Mouse (Mus musculus) heart, embryonic 14.5 days (tissue): Measurements from ENCODE around the gene Otc. TPM values are rescaled to one million over a fixed set of nuclear protein-coding genes. Genes with fewer than 3 reads are reported as not detected.

ENCODE experiments used
- ATAC-seq: fragments of 200-750 bp; cut with Nextera tagmentation; 2 replicates; pipeline ENCODE4 v1.8.0; 2017; ENCODE audit warnings: low read depth, moderate TSS enrichment; ENCODE audit not compliant: insufficient number of reproducible peaks, insufficient read depth, low FRiP score
- H3K27ac ChIP-seq, 2 experiments: fragments of 200-500 bp in 1 of 2; fragments of 300-500 bp in 1 of 2; sonication (generic) in 1 of 2; replicated peaks in 1 of 2; 2 replicates each; pipeline ENCODE4 v1.5.1; 2012 to 2014; ENCODE audit warnings: low read depth in 2 of 2, low read length in 2 of 2, control low read depth in 1 of 2, mild to moderate bottlenecking in 1 of 2, mixed read lengths in 1 of 2; ENCODE audit not compliant: control insufficient read depth in 1 of 2, insufficient read depth in 1 of 2
- H3K27me3 ChIP-seq: fragments of 300-500 bp; sonication (generic); 2 replicates; pipeline ENCODE4 v1.6.1; 2014; ENCODE audit warnings: mild to moderate bottlenecking, low read length, control low read depth; ENCODE audit not compliant: control insufficient read depth, insufficient read depth
- H3K36me3 ChIP-seq: fragments of 300-500 bp; sonication (generic); 2 replicates; pipeline ENCODE4 v1.6.1; 2014; ENCODE audit warnings: mild to moderate bottlenecking, control low read depth, low read length, mixed read lengths; ENCODE audit not compliant: control insufficient read depth, insufficient read depth
- H3K4me1 ChIP-seq, 2 experiments: fragments of 200-500 bp in 1 of 2; fragments of 300-500 bp in 1 of 2; sonication (generic) in 1 of 2; 2 replicates each; pipeline ENCODE4 v1.6.1; 2012 to 2014; ENCODE audit warnings: low read length in 2 of 2, control low read depth in 1 of 2, mixed read lengths in 1 of 2; ENCODE audit not compliant: control insufficient read depth in 2 of 2, insufficient read depth in 2 of 2
- H3K4me2 ChIP-seq: fragments of 300-500 bp; sonication (generic); 2 replicates; pipeline ENCODE4 v1.6.1; 2014; ENCODE audit warnings: mild to moderate bottlenecking, low read length
- H3K4me3 ChIP-seq, 2 experiments: fragments of 200-500 bp in 1 of 2; fragments of 300-500 bp in 1 of 2; sonication (generic) in 1 of 2; 2 replicates each; pipeline ENCODE4 v1.5.1; 2012 to 2014; ENCODE audit warnings: low read length in 2 of 2, mild to moderate bottlenecking in 2 of 2, control low read depth in 1 of 2, low read depth in 1 of 2, moderate library complexity in 1 of 2; ENCODE audit not compliant: control insufficient read depth in 1 of 2, insufficient read depth in 1 of 2
- H3K9ac ChIP-seq: fragments of 300-500 bp; sonication (generic); 2 replicates; pipeline ENCODE4 v1.6.1; 2014; ENCODE audit warnings: mild to moderate bottlenecking, low read length
- H3K9me3 ChIP-seq: fragments of 300-500 bp; sonication (generic); 2 replicates; pipeline ENCODE4 v1.6.1; 2016; ENCODE audit warnings: low read length, control low read depth; ENCODE audit not compliant: control insufficient read depth
- WGBS: fragments of 180-500 bp; shearing (Covaris S2); extraction: QIAGEN DNeasy Blood & Tissue Kit; methylation state at CpG from one replicate; pipeline ENCODE4 v1.1.7; 2014; 5-methylcytosine and 5-hydroxymethylcytosine counted together
- polyA plus RNA-seq: library from polyadenylated mRNA; unstranded; fragments of >200 nt; fragmentation: Nextera tagmentation; extraction: Ambion mirVana; gene quantifications from 2 replicates; pipeline ENCODE4 v1.2.1, GENCODE M21; 2014

Gene Otc
- polyA plus RNA-seq, 1 experiment from 2014 or later, result not detected

- Histone ChIP-seq H3K4me3 (no peak overlapping the region), H3K9ac (no peak overlapping the region), H3K9me3 (no peaks in the 10 kb centered on the region), H3K4me2 (no peak overlapping the region), H3K27me3 (no peaks in the 10 kb centered on the region), H3K27ac (no peak overlapping the region), H3K4me1 (no peaks in the 10 kb centered on the region), H3K36me3 (no peaks in the 10 kb centered on the region)
- no peak for ATAC-seq
- WGBS, result 33% methylated on average over 1 of the region's 1 CpGs
Observed at GRCm38 (mm10) chrX:10330246-10330645, 78.1 kb downstream of the Otc start.

GRCm38 (mm10) chrX:10331749-10332148 is 79.6 kb downstream of the Otc start:
- 78% methylated on average over 1 of the region's 1 CpGs for WGBS

GRCm38 (mm10) chrX:10336816-10337215 is 84.7 kb downstream of the Otc start:
- Histone ChIP-seq H3K4me1 (no peaks in the 10 kb centered on the region), H3K27ac (no peak overlapping the region), H3K4me2 (no peak overlapping the region), H3K27me3 (no peaks in the 10 kb centered on the region), H3K9ac (no peak overlapping the region), H3K36me3 (no peaks in the 10 kb centered on the region), H3K9me3 (no peaks in the 10 kb centered on the region), H3K4me3 (no peak overlapping the region)
- 37% methylated on average over 2 of the region's 2 CpGs for WGBS
- no peak for ATAC-seq

More at GRCm38 (mm10) chrX:10331749-10332148, 79.6 kb downstream of the Otc start:
- Histone ChIP-seq H3K36me3 (no peaks in the 10 kb centered on the region), H3K27me3 (no peaks in the 10 kb centered on the region), H3K9ac (no peak overlapping the region), H3K4me2 (no peak overlapping the region), H3K4me1 (no peaks in the 10 kb centered on the region), H3K9me3 (no peaks in the 10 kb centered on the region), H3K4me3 (no peak overlapping the region), H3K27ac (no peak overlapping the region)
- no peak for ATAC-seq

GRCm38 (mm10) chrX:10355867-10356266 is 103.8 kb downstream of the Otc start:
- H3K36me3 ChIP-seq, result no peaks in the 10 kb centered on the region
- H3K9ac ChIP-seq, result no peak overlapping the region
- no peak overlapping the region for H3K27ac ChIP-seq
- no peaks in the 10 kb centered on the region for H3K27me3 ChIP-seq
- no peak for ATAC-seq
- no peaks in the 10 kb centered on the region for H3K4me1 ChIP-seq
- H3K4me2 ChIP-seq, result no peak overlapping the region
- H3K4me3 ChIP-seq, result no peak overlapping the region
- no peaks in the 10 kb centered on the region for H3K9me3 ChIP-seq
- WGBS, result 33% methylated on average over 4 of the region's 4 CpGs

Other genes starting within 250 kb of the Otc start
- gene Srpx, start 134.6 kb upstream of the Otc start, polyA plus RNA-seq, result 7.9 and 8.9 TPM in 2 replicates
- 8.1 and 8.5 TPM in 2 replicates for gene Rpgr, start 35.4 kb upstream of the Otc start, polyA plus RNA-seq
- gene Tspan7, start 232.9 kb downstream of the Otc start, polyA plus RNA-seq, result 97.0 and 102 TPM in 2 replicates